Mouse (Mus musculus): ENCODE measurements around the gene Tmem51. TPM values are rescaled to one million over a fixed set of nuclear protein-coding genes. Genes with fewer than 3 reads are reported as not detected.

The Tmem51 gene
- total and polyA plus RNA-seq, 3 experiments: 0.05 TPM; not detected in 2

- no peaks in the 10 kb centered on the region for H3K27me3 ChIP-seq (ENCODE audit: insufficient read depth, low read length)
- DNase-seq (ENCODE audit: low spot score) (no peak), ATAC-seq (ENCODE audit: extremely low read depth, insufficient number of reproducible peaks, low FRiP score, poor library complexity, severe bottlenecking) (no peak)
- no peak overlapping the region for H3K4me3 ChIP-seq (ENCODE audit: low read depth, low read length)
- no peaks in the 10 kb centered on the region for H3K4me1 ChIP-seq (ENCODE audit: insufficient read depth, low read depth, low read length)
- H3K36me3 ChIP-seq (replicated peaks): no peaks in the 10 kb centered on the region
- TF ChIP-seq GATA2 (IDR thresholded peaks at IDR 0.05; ENCODE audit: borderline replicate concordance, low read depth, low read length): no peak
- TF ChIP-seq POLR2AphosphoS5 (IDR thresholded peaks at IDR 0.05; ENCODE audit: insufficient replicate concordance, low read depth, low read length): no peak
- no peak for TF ChIP-seq CTCF (IDR thresholded peaks at IDR 0.05; ENCODE audit: low read depth, low read length)
- TF ChIP-seq TAL1 (conservative IDR thresholded peaks at IDR 0.05; ENCODE audit: low read depth, low read length): no peak
- no peak for TF ChIP-seq GATA1 (IDR thresholded peaks at IDR 0.05; ENCODE audit: borderline replicate concordance, low read length)
- H3K9me3 ChIP-seq (replicated peaks): peaks cover 79% of the 10 kb centered on the region
Observed at GRCm38 (mm10) chr4:142068899-142069812, 14.9 kb downstream of the Tmem51 start.

GRCm38 (mm10) chr4:142066576-142066975 is 17.5 kb downstream of the Tmem51 start:
- H3K27me3 ChIP-seq (ENCODE audit: insufficient read depth, low read length): no peaks in the 10 kb centered on the region
- ATAC-seq (ENCODE audit: extremely low read depth, insufficient number of reproducible peaks, low FRiP score, poor library complexity, severe bottlenecking) (no peak), DNase-seq (ENCODE audit: low spot score) (no peak)
- no peaks in the 10 kb centered on the region for H3K36me3 ChIP-seq (replicated peaks)
- H3K9me3 ChIP-seq (replicated peaks): peaks cover 82% of the 10 kb centered on the region
- H3K4me3 ChIP-seq (ENCODE audit: low read depth, low read length): no peak overlapping the region
- no peaks in the 10 kb centered on the region for H3K4me1 ChIP-seq (ENCODE audit: insufficient read depth, low read depth, low read length)
- TF ChIP-seq GATA1 (IDR thresholded peaks at IDR 0.05; ENCODE audit: borderline replicate concordance, low read length) (no peak), TAL1 (conservative IDR thresholded peaks at IDR 0.05; ENCODE audit: low read depth, low read length) (no peak), CTCF (IDR thresholded peaks at IDR 0.05; ENCODE audit: low read depth, low read length) (no peak), GATA2 (IDR thresholded peaks at IDR 0.05; ENCODE audit: borderline replicate concordance, low read depth, low read length) (no peak), POLR2AphosphoS5 (IDR thresholded peaks at IDR 0.05; ENCODE audit: insufficient replicate concordance, low read depth, low read length) (no peak)

- ATAC-seq (ENCODE audit: extremely low read depth, insufficient number of reproducible peaks, low FRiP score, poor library complexity, severe bottlenecking): no peak
- no peaks in the 10 kb centered on the region for H3K4me1 ChIP-seq (ENCODE audit: insufficient read depth, low read depth, low read length)
- TF ChIP-seq GATA1 (IDR thresholded peaks at IDR 0.05; ENCODE audit: borderline replicate concordance, low read length): no peak
- no peak for TF ChIP-seq GATA2 (IDR thresholded peaks at IDR 0.05; ENCODE audit: borderline replicate concordance, low read depth, low read length)
- no peak for TF ChIP-seq CTCF (IDR thresholded peaks at IDR 0.05; ENCODE audit: low read depth, low read length)
- no peak for TF ChIP-seq TAL1 (conservative IDR thresholded peaks at IDR 0.05; ENCODE audit: low read depth, low read length)
- TF ChIP-seq POLR2AphosphoS5 (IDR thresholded peaks at IDR 0.05; ENCODE audit: insufficient replicate concordance, low read depth, low read length): no peak
- no peak overlapping the region for H3K4me3 ChIP-seq (ENCODE audit: low read depth, low read length)
- peaks cover 84% of the 10 kb centered on the region for H3K9me3 ChIP-seq (replicated peaks)
- no peaks in the 10 kb centered on the region for H3K27me3 ChIP-seq (ENCODE audit: insufficient read depth, low read length)
- DNase-seq (ENCODE audit: low spot score): no peak
- H3K36me3 ChIP-seq (replicated peaks): no peaks in the 10 kb centered on the region
Observed at GRCm38 (mm10) chr4:142065835-142066234, 18.3 kb downstream of the Tmem51 start.

- no peaks in the 10 kb centered on the region for H3K27me3 ChIP-seq (ENCODE audit: insufficient read depth, low read length)
- no peak overlapping the region for H3K4me3 ChIP-seq (ENCODE audit: low read depth, low read length)
- TF ChIP-seq GATA1 (IDR thresholded peaks at IDR 0.05; ENCODE audit: borderline replicate concordance, low read length): no peak
- no peak for TF ChIP-seq GATA2 (IDR thresholded peaks at IDR 0.05; ENCODE audit: borderline replicate concordance, low read depth, low read length)
- TF ChIP-seq TAL1 (conservative IDR thresholded peaks at IDR 0.05; ENCODE audit: low read depth, low read length): no peak
- TF ChIP-seq POLR2AphosphoS5 (IDR thresholded peaks at IDR 0.05; ENCODE audit: insufficient replicate concordance, low read depth, low read length): no peak
- TF ChIP-seq CTCF (IDR thresholded peaks at IDR 0.05; ENCODE audit: low read depth, low read length): no peak
- H3K4me1 ChIP-seq (ENCODE audit: insufficient read depth, low read depth, low read length): no peaks in the 10 kb centered on the region
- ATAC-seq (ENCODE audit: extremely low read depth, insufficient number of reproducible peaks, low FRiP score, poor library complexity, severe bottlenecking): no peak
- no peak for DNase-seq (ENCODE audit: low spot score)
- no peaks in the 10 kb centered on the region for H3K36me3 ChIP-seq (replicated peaks)
- H3K9me3 ChIP-seq (replicated peaks): peaks cover 84% of the 10 kb centered on the region
Observed at GRCm38 (mm10) chr4:142065270-142065669, 18.8 kb downstream of the Tmem51 start.

GRCm38 (mm10) chr4:142064582-142065228 is 19.4 kb downstream of the Tmem51 start:
- no peaks in the 10 kb centered on the region for H3K36me3 ChIP-seq (replicated peaks)
- no peaks in the 10 kb centered on the region for H3K27me3 ChIP-seq (ENCODE audit: insufficient read depth, low read length)
- TF ChIP-seq GATA2 (IDR thresholded peaks at IDR 0.05; ENCODE audit: borderline replicate concordance, low read depth, low read length): no peak
- no peak for TF ChIP-seq CTCF (IDR thresholded peaks at IDR 0.05; ENCODE audit: low read depth, low read length)
- TF ChIP-seq TAL1 (conservative IDR thresholded peaks at IDR 0.05; ENCODE audit: low read depth, low read length): no peak
- no peak for TF ChIP-seq GATA1 (IDR thresholded peaks at IDR 0.05; ENCODE audit: borderline replicate concordance, low read length)
- TF ChIP-seq POLR2AphosphoS5 (IDR thresholded peaks at IDR 0.05; ENCODE audit: insufficient replicate concordance, low read depth, low read length): no peak
- DNase-seq (ENCODE audit: low spot score) (no peak), ATAC-seq (ENCODE audit: extremely low read depth, insufficient number of reproducible peaks, low FRiP score, poor library complexity, severe bottlenecking) (no peak)
- no peaks in the 10 kb centered on the region for H3K4me1 ChIP-seq (ENCODE audit: insufficient read depth, low read depth, low read length)
- H3K4me3 ChIP-seq (ENCODE audit: low read depth, low read length): no peak overlapping the region
- H3K9me3 ChIP-seq (replicated peaks): peaks cover 88% of the 10 kb centered on the region

- no peaks in the 10 kb centered on the region for H3K36me3 ChIP-seq (replicated peaks)
- no peak for DNase-seq (ENCODE audit: low spot score)
- no peaks in the 10 kb centered on the region for H3K4me1 ChIP-seq (ENCODE audit: insufficient read depth, low read depth, low read length)
- H3K9me3 ChIP-seq (replicated peaks): peaks cover 91% of the 10 kb centered on the region
- no peaks in the 10 kb centered on the region for H3K27me3 ChIP-seq (ENCODE audit: insufficient read depth, low read length)
- H3K4me3 ChIP-seq (ENCODE audit: low read depth, low read length): no peak overlapping the region
- ATAC-seq (ENCODE audit: extremely low read depth, insufficient number of reproducible peaks, low FRiP score, poor library complexity, severe bottlenecking): no peak
- TF ChIP-seq GATA2 (IDR thresholded peaks at IDR 0.05; ENCODE audit: borderline replicate concordance, low read depth, low read length) (no peak), TAL1 (conservative IDR thresholded peaks at IDR 0.05; ENCODE audit: low read depth, low read length) (no peak), CTCF (IDR thresholded peaks at IDR 0.05; ENCODE audit: low read depth, low read length) (no peak), GATA1 (IDR thresholded peaks at IDR 0.05; ENCODE audit: borderline replicate concordance, low read length) (no peak), POLR2AphosphoS5 (IDR thresholded peaks at IDR 0.05; ENCODE audit: insufficient replicate concordance, low read depth, low read length) (no peak)
Observed at GRCm38 (mm10) chr4:142063057-142063534, 21.0 kb downstream of the Tmem51 start.

All from G1E (cell line).